Mouse (Mus musculus) stomach, postnatal 0 days (tissue): ENCODE measurements around the gene Rangap1.

Experiments used
- CTCF ChIP-seq: IDR thresholded peaks from 2 replicates; pipeline ENCODE4 v1.5.1; 2016; ENCODE audit warnings: antibody characterized with exemption, low read depth, mild to moderate bottlenecking, moderate library complexity
- EP300 ChIP-seq: optimal IDR thresholded peaks from 2 replicates; pipeline ENCODE3; 2016; ENCODE audit warnings: antibody characterized with exemption

DNA sequence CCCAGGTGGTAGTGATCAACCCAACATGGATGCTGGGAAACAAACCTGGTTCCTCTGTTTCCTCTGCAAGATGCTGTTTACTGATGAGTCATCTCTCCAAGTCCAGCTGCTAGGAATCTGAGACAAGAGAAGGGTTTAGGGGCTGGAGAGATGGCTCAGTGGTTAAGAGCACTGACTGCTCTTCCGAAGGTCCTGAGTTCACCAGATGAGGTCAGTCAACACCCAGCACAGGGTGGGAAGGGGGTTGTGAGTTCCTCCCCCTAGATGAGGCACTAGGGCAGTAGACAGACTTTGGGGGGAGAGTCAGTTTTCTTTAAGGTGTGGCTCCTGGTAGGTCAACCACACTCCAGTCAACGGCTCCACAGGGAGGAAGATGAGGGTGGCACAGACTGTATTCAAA, 83.6 kb downstream of the Rangap1 start:
- no peak for TF ChIP-seq EP300
- no peak for TF ChIP-seq CTCF
